Mouse (Mus musculus) midbrain, embryonic 12.5 days (tissue): ENCODE measurements at regions not wholly inside any gene's neighbourhood (a gene's known extent, or its start where the extent isn't known, plus 50 kb on each side); places are given as distances from the start of the nearest gene placed in this dataset.

Experiments used
- ATAC-seq: fragments of 200-750 bp; cut with Nextera tagmentation; 2 replicates; pipeline ENCODE4 v1.8.0; 2017; ENCODE audit warnings: low read depth, moderate TSS enrichment, moderate library complexity; ENCODE audit not compliant: low FRiP score
- H3K27ac ChIP-seq: fragments of 300-500 bp; sonication (generic); replicated peaks from 2 replicates; pipeline ENCODE4 v1.5.1; 2016; ENCODE audit warnings: mild to moderate bottlenecking
- H3K27me3 ChIP-seq: fragments of 300-500 bp; sonication (generic); 2 replicates; pipeline ENCODE4 v1.6.1; 2016; ENCODE audit warnings: mild to moderate bottlenecking
- H3K36me3 ChIP-seq: fragments of 300-500 bp; sonication (generic); 2 replicates; pipeline ENCODE4 v1.6.1; 2016
- H3K4me1 ChIP-seq: fragments of 300-500 bp; sonication (generic); 2 replicates; pipeline ENCODE4 v1.6.1; 2016
- H3K4me2 ChIP-seq: fragments of 300-500 bp; sonication (generic); replicated peaks from 2 replicates; pipeline ENCODE4 v1.6.1; 2016; ENCODE audit warnings: mild to moderate bottlenecking, moderate library complexity
- H3K4me3 ChIP-seq: fragments of 300-500 bp; sonication (generic); 2 replicates; pipeline ENCODE4 v1.5.1; 2016; ENCODE audit warnings: mild to moderate bottlenecking
- H3K9ac ChIP-seq: fragments of 300-500 bp; sonication (generic); replicated peaks from 2 replicates; pipeline ENCODE4 v1.6.1; 2016; ENCODE audit warnings: mild to moderate bottlenecking, moderate library complexity
- H3K9me3 ChIP-seq: fragments of 300-500 bp; sonication (generic); 2 replicates; pipeline ENCODE4 v1.6.1; 2016; ENCODE audit warnings: mild to moderate bottlenecking
- WGBS: fragments of 180-500 bp; shearing (Covaris S2); methylation state at CpG from one replicate; pipeline ENCODE4 v1.1.7; 2016; 5-methylcytosine and 5-hydroxymethylcytosine counted together

DNA sequence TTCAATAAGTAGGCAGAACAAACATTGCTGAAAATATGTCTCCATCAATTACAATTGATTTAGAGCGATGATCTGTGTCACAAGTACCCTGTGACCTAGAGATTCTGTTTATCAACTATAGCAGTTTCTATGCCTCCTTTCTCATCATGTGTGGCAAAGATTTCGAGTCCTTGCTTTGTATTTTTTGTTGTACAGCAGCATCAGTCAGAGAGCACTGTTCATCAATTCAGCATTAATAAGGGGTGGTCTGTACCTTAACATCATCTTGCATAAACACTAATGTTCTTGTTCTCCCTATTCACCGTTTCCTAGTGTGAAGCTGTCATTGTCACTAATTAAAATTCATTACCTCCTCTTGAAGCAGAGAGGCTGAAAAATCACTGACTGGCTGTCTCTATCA lies 873.0 kb upstream of the Crim1 start:
- no peak overlapping the region for H3K4me3 ChIP-seq
- H3K27me3 ChIP-seq: no peaks in the 10 kb centered on the region
- ATAC-seq: 0 out of 2 replicates have a peak, but pooled peaks have one; percentile 27
- 53% methylated on average over 3 of the region's 3 CpGs for WGBS
- no peak overlapping the region for H3K9ac ChIP-seq
- peaks cover 6% of the 10 kb centered on the region; the same call in 1 of the 2 replicates for H3K4me1 ChIP-seq
- H3K36me3 ChIP-seq: no peaks in the 10 kb centered on the region
- no peak overlapping the region for H3K27ac ChIP-seq
- no peaks in the 10 kb centered on the region for H3K9me3 ChIP-seq
- no peak overlapping the region for H3K4me2 ChIP-seq
